Comparison of ENCODE assay signal across 8 mouse cellular contexts in the genomic region with DNA sequence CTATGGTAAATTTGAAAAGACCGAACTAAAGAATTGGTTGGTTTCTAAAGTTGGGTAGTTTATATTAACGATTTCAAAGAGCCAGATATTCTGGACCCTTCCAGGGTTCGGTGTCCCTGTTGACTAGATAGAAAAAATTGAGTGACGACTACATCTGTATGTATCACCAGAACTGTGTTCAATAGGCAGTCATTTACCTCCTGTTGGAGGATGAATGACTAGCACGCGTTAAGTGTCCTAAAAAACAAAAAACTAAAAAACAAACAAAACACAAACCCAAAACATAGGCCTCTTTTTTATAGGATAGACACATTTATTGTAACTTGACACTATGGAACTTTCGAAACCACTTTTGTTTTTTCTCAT. TPM values are rescaled to one million over a fixed set of nuclear protein-coding genes. Genes with fewer than 3 reads are reported as not detected.
DNase-seq lines count a peak whose midpoint lies in the region; ATAC-seq and TF ChIP-seq lines count a peak whose summit lies in the region.

No protein-coding gene starts in this region.

- H3K27me3 ChIP-seq in lung, embryonic 14.5 days (ENCODE audit: insufficient read depth, low read length), result no peaks in the 10 kb centered on the region
- no peaks in the 10 kb centered on the region for H3K27me3 ChIP-seq in embryonic facial prominence, embryonic 13.5 days
- no peaks in the 10 kb centered on the region for H3K27me3 ChIP-seq in intestine, embryonic 15.5 days (replicated peaks)
- H3K27me3 ChIP-seq in neural tube, embryonic 14.5 days (ENCODE audit: control insufficient read depth, insufficient read depth, low read length), result no peaks in the 10 kb centered on the region

- H3K9me3 ChIP-seq in lung, embryonic 14.5 days (ENCODE audit: low read depth, low read length), result peaks cover 6% of the 10 kb centered on the region; the same call in 1 of the 2 replicates
- H3K9me3 ChIP-seq in embryonic facial prominence, embryonic 13.5 days, result no peaks in the 10 kb centered on the region
- H3K9me3 ChIP-seq in intestine, embryonic 15.5 days, result no peaks in the 10 kb centered on the region
- no peaks in the 10 kb centered on the region for H3K9me3 ChIP-seq in neural tube, embryonic 14.5 days (ENCODE audit: control insufficient read depth, low read length)

- intact Hi-C loops in left cerebral cortex, postnatal 25 days (cut with DNase I), result loop anchor here (2.0 kb wide), 1 partner anchor 16 kb away; no protein-coding TSS in a partner anchor

- DNase-seq in lung, embryonic 14.5 days, result peak; percentile 33
- no peak for DNase-seq in lung, postnatal 4 days
- DNase-seq in right cerebral cortex, postnatal 14 days, result no peak
- DNase-seq in left cerebral cortex, postnatal 25 days (ENCODE audit: low spot score in 2 of 2), result no peak
- DNase-seq in layer of hippocampus, adult 9-10 months (ENCODE audit: low spot score), result no peak

- peak overlapping the region; percentile 88 for H3K4me2 ChIP-seq in lung, embryonic 14.5 days
- H3K4me2 ChIP-seq in embryonic facial prominence, embryonic 13.5 days, result peak overlapping the region; percentile 90
- H3K4me2 ChIP-seq in intestine, embryonic 15.5 days (replicated peaks), result peak overlapping the region; percentile 80
- H3K4me2 ChIP-seq in neural tube, embryonic 14.5 days (ENCODE audit: low read depth, low read length), result peak overlapping the region; percentile 92

- H3K9ac ChIP-seq in lung, embryonic 14.5 days, result peak overlapping the region; percentile 85
- H3K9ac ChIP-seq in embryonic facial prominence, embryonic 13.5 days, result peak overlapping the region; percentile 85
- peak overlapping the region; percentile 64 for H3K9ac ChIP-seq in intestine, embryonic 15.5 days
- H3K9ac ChIP-seq in neural tube, embryonic 14.5 days (replicated peaks; ENCODE audit: low read depth, low read length), result peak overlapping the region; percentile 78

- WGBS in lung, embryonic 14.5 days, result 22% methylated on average over 7 of the region's 7 CpGs
- WGBS in embryonic facial prominence, embryonic 13.5 days, result 24% methylated on average over 7 of the region's 7 CpGs
- 24% methylated on average over 7 of the region's 7 CpGs for WGBS in intestine, embryonic 15.5 days
- WGBS in neural tube, embryonic 14.5 days, result 23% methylated on average over 7 of the region's 7 CpGs

- H3K4me1 ChIP-seq in lung, embryonic 14.5 days (ENCODE audit: insufficient read depth), result no peaks in the 10 kb centered on the region; the same call in 1 of the 2 replicates
- peaks cover 11% of the 10 kb centered on the region for H3K4me1 ChIP-seq in embryonic facial prominence, embryonic 13.5 days
- 0 out of 2 replicates have a peak, but pooled peaks cover 6% of the 10 kb centered on the region for H3K4me1 ChIP-seq in intestine, embryonic 15.5 days (replicated peaks)
- H3K4me1 ChIP-seq in neural tube, embryonic 14.5 days (ENCODE audit: control insufficient read depth, insufficient read depth, low read length), result peaks cover 4% of the 10 kb centered on the region; the same call in 1 of the 2 replicates

- ATAC-seq in lung, embryonic 14.5 days (ENCODE audit: insufficient read depth), result peak; percentile 48; the same call in 1 of the 2 replicates
- ATAC-seq in embryonic facial prominence, embryonic 13.5 days (ENCODE audit: insufficient number of reproducible peaks, insufficient read depth, low FRiP score, low TSS enrichment, low read depth), result no peak
- ATAC-seq in intestine, embryonic 15.5 days, result peak; percentile 57
- peak; percentile 64; the same call in 1 of the 2 replicates for ATAC-seq in neural tube, embryonic 14.5 days (ENCODE audit: low read depth)

- H3K27ac ChIP-seq in lung, embryonic 14.5 days (ENCODE audit: low read depth), result peak overlapping the region; percentile 60
- peak overlapping the region; percentile 64 for H3K27ac ChIP-seq in embryonic facial prominence, embryonic 13.5 days
- H3K27ac ChIP-seq in intestine, embryonic 15.5 days, result no peak overlapping the region
- H3K27ac ChIP-seq in neural tube, embryonic 14.5 days (ENCODE audit: low read depth, low read length), result no peak overlapping the region

- H3K36me3 ChIP-seq in lung, embryonic 14.5 days (ENCODE audit: insufficient read depth), result no peaks in the 10 kb centered on the region; the same call in 1 of the 2 replicates
- H3K36me3 ChIP-seq in embryonic facial prominence, embryonic 13.5 days, result peaks cover 12% of the 10 kb centered on the region; the same call in 1 of the 2 replicates
- 0 out of 2 replicates have a peak, but pooled peaks cover 6% of the 10 kb centered on the region for H3K36me3 ChIP-seq in intestine, embryonic 15.5 days
- H3K36me3 ChIP-seq in neural tube, embryonic 14.5 days (ENCODE audit: control insufficient read depth, insufficient read depth, low read length), result no peaks in the 10 kb centered on the region

- no peak for TF ChIP-seq CTCF in lung, embryonic 14.5 days (IDR thresholded peaks at IDR 0.05; ENCODE audit: low read depth)

- peak overlapping the region; percentile 73 for H3K4me3 ChIP-seq in lung, embryonic 14.5 days (ENCODE audit: low read depth, low read length)
- peak overlapping the region; percentile 78 for H3K4me3 ChIP-seq in embryonic facial prominence, embryonic 13.5 days
- peak overlapping the region; percentile 69 for H3K4me3 ChIP-seq in intestine, embryonic 15.5 days (replicated peaks)
- H3K4me3 ChIP-seq in neural tube, embryonic 14.5 days (ENCODE audit: low read depth, low read length), result peak overlapping the region; percentile 61

RNA-seq across cellular contexts. Expression of a gene that starts 0.5 kb away (rescaled TPM):
- 6.0 and 6.6 TPM in 2 replicates for polyA plus RNA-seq in lung, embryonic 14.5 days (2014; fragmentation: Nextera tagmentation; extraction: Ambion mirVana)
- 3.9 and 5.2 TPM in 2 replicates for polyA plus RNA-seq in embryonic facial prominence, embryonic 13.5 days (2015; fragmentation: Nextera tagmentation; extraction: Ambion mirVana)
- 2.8 and 3.6 TPM in 2 replicates for polyA plus RNA-seq in intestine, embryonic 15.5 days (2015; fragmentation: Nextera tagmentation; extraction: Ambion mirVana)
- 7.0 and 7.3 TPM in 2 replicates for polyA plus RNA-seq in neural tube, embryonic 14.5 days (2014; fragmentation: Nextera tagmentation; extraction: Ambion mirVana)
- 1 to 10 TPM; 5.9 to 6.4 TPM for total RNA-seq in left cerebral cortex, postnatal 25 days (2021)

RNA-seq across cellular contexts. Expression of a gene that starts 35.5 kb away (rescaled TPM):
- polyA plus RNA-seq in lung, embryonic 14.5 days (2014; fragmentation: Nextera tagmentation; extraction: Ambion mirVana), result 16.2 and 17.5 TPM in 2 replicates
- 26.5 and 28.1 TPM in 2 replicates for polyA plus RNA-seq in embryonic facial prominence, embryonic 13.5 days (2015; fragmentation: Nextera tagmentation; extraction: Ambion mirVana)
- polyA plus RNA-seq in intestine, embryonic 15.5 days (2015; fragmentation: Nextera tagmentation; extraction: Ambion mirVana), result 13.7 and 14.4 TPM in 2 replicates
- polyA plus RNA-seq in neural tube, embryonic 14.5 days (2014; fragmentation: Nextera tagmentation; extraction: Ambion mirVana), result 34.7 and 35.2 TPM in 2 replicates
- 10 to 100 TPM; 21.0 to 21.1 TPM for total RNA-seq in left cerebral cortex, postnatal 25 days (2021)

RNA-seq across cellular contexts. Expression of a gene that starts 35.5 kb away (rescaled TPM):
- 300 and 307 TPM in 2 replicates for polyA plus RNA-seq in lung, embryonic 14.5 days (2014; fragmentation: Nextera tagmentation; extraction: Ambion mirVana)
- 313 and 356 TPM in 2 replicates for polyA plus RNA-seq in embryonic facial prominence, embryonic 13.5 days (2015; fragmentation: Nextera tagmentation; extraction: Ambion mirVana)
- polyA plus RNA-seq in intestine, embryonic 15.5 days (2015; fragmentation: Nextera tagmentation; extraction: Ambion mirVana), result 247 and 249 TPM in 2 replicates
- 275 TPM in 2 replicates for polyA plus RNA-seq in neural tube, embryonic 14.5 days (2014; fragmentation: Nextera tagmentation; extraction: Ambion mirVana)
- total RNA-seq in left cerebral cortex, postnatal 25 days (2021), result 100 to 1,000 TPM; 124 to 130 TPM

RNA-seq across cellular contexts. Expression of a gene that starts 56.6 kb away (rescaled TPM):
- polyA plus RNA-seq in lung, embryonic 14.5 days (2014; fragmentation: Nextera tagmentation; extraction: Ambion mirVana), result 0.84 and 1.8 TPM in 2 replicates
- 1.5 and 5.8 TPM in 2 replicates for polyA plus RNA-seq in embryonic facial prominence, embryonic 13.5 days (2015; fragmentation: Nextera tagmentation; extraction: Ambion mirVana)
- polyA plus RNA-seq in intestine, embryonic 15.5 days (2015; fragmentation: Nextera tagmentation; extraction: Ambion mirVana), result 99.5 and 129 TPM in 2 replicates
- 0.39 and 0.91 TPM in 2 replicates for polyA plus RNA-seq in neural tube, embryonic 14.5 days (2014; fragmentation: Nextera tagmentation; extraction: Ambion mirVana)
- total RNA-seq in left cerebral cortex, postnatal 25 days (2021), result under 1 TPM; 0.25 to 0.44 TPM

Comparison
In these comparisons a context has a peak if more than half of its experiments do, and no peak if none do; other contexts are left out.
1. H3K27ac ChIP-seq: peak in lung, embryonic 14.5 days (single experiment) and embryonic facial prominence, embryonic 13.5 days (single experiment); none in intestine, embryonic 15.5 days (single experiment) and neural tube, embryonic 14.5 days (single experiment).
2. Peak in every context shown above with its lines, with median percentiles within 50 percentile points of each other: H3K4me2 ChIP-seq, H3K4me3 ChIP-seq and H3K9ac ChIP-seq.